21 mouse cellular contexts compared by ENCODE assay signal in the genomic region with DNA sequence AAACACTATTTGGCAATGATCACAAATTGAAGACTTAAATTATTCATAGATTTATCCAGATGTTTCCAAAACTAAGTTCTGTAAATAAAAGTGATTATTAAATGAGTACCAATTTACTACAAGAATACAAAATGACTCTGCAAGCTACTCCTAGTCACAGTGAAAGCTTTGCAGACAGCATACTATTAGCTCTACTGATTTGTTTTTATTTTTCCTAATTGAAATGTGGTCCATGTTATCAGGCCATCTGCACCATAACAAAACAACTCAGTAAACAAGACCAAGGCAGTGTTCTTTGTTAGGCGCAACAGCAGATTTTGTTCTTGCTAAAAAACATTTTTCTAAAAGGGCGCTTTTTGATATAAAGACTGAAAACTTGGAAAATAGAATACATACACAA.
A peak's percentile ranks its signal among the peaks of the same experiment; 100 is the strongest.
DNase-seq lines count a peak whose midpoint lies in the region; ATAC-seq and TF ChIP-seq lines count a peak whose summit lies in the region.
"Had no signal": no experiment of that assay in that cellular context is flagged by ENCODE, and none has a peak within 500 bp of the region (broad histone marks: within the 10 kb centered on the region; RNA-seq: fewer than 3 reads in every experiment).

No protein-coding gene starts in this region.

- H3K36me3 ChIP-seq in forebrain, embryonic 14.5 days (ENCODE audit: control insufficient read depth, insufficient read depth, low read length) = no peaks in the 10 kb centered on the region
- peaks cover 10% of the 10 kb centered on the region for H3K36me3 ChIP-seq in forebrain, embryonic 10.5 days (replicated peaks)
- no peaks in the 10 kb centered on the region for H3K36me3 ChIP-seq in forebrain, embryonic 16.5 days (ENCODE audit: control insufficient read depth, insufficient read depth)
- no peaks in the 10 kb centered on the region for H3K36me3 ChIP-seq in forebrain, embryonic 12.5 days (replicated peaks)

- H3K9ac ChIP-seq in forebrain, embryonic 14.5 days (ENCODE audit: low read length) = no peak overlapping the region
- H3K9ac ChIP-seq in forebrain, embryonic 16.5 days (replicated peaks; ENCODE audit: low read depth, low read length) = no peak overlapping the region
- no peak overlapping the region for H3K9ac ChIP-seq in forebrain, embryonic 12.5 days

- H3K4me3 ChIP-seq in forebrain, embryonic 14.5 days (ENCODE audit: low read depth, low read length) = no peak overlapping the region
- no peak overlapping the region for H3K4me3 ChIP-seq in forebrain, embryonic 10.5 days
- H3K4me3 ChIP-seq in forebrain, embryonic 16.5 days (replicated peaks; ENCODE audit: low read length) = no peak overlapping the region
- no peak overlapping the region for H3K4me3 ChIP-seq in forebrain, embryonic 12.5 days (replicated peaks)
- no peak overlapping the region for H3K4me3 ChIP-seq in cerebellum, adult 2 months (replicated peaks; ENCODE audit: insufficient read depth, low read depth, low read length)

- no peak for TF ChIP-seq POLR2A in brain, embryonic 14.5 days (IDR thresholded peaks at IDR 0.05; ENCODE audit: borderline replicate concordance, extremely low read depth, insufficient read depth, insufficient read length, poor library complexity, severe bottlenecking)
- no peak for TF ChIP-seq POLR2A in cerebellum, adult 2 months (IDR thresholded peaks at IDR 0.05; ENCODE audit: borderline replicate concordance, insufficient read depth, low read length)

- H3K27ac ChIP-seq in forebrain, embryonic 14.5 days (ENCODE audit: low read depth, low read length) = no peak overlapping the region
- no peak overlapping the region for H3K27ac ChIP-seq in forebrain, embryonic 10.5 days
- no peak overlapping the region for H3K27ac ChIP-seq in forebrain, embryonic 16.5 days (ENCODE audit: low read length)
- no peak overlapping the region for H3K27ac ChIP-seq in forebrain, embryonic 12.5 days
- no peak overlapping the region for H3K27ac ChIP-seq in cerebellum, adult 2 months (ENCODE audit: insufficient read depth, low read length)

- no peak overlapping the region for H3K4me2 ChIP-seq in forebrain, embryonic 14.5 days (ENCODE audit: low read length)
- no peak overlapping the region for H3K4me2 ChIP-seq in forebrain, embryonic 16.5 days (ENCODE audit: low read length)
- H3K4me2 ChIP-seq in forebrain, embryonic 12.5 days = no peak overlapping the region

- peak; percentile 23 for DNase-seq in forebrain, embryonic 14.5 days (ENCODE audit: low spot score)
- DNase-seq in forebrain, embryonic 10.5 days (ENCODE audit: extremely low spot score, low spot score) = no peak
- peak; percentile 23 for DNase-seq in brain, embryonic 14.5 days (ENCODE audit: low read depth)
- no peak for DNase-seq in cerebellum, adult 2 months
- DNase-seq: adrenal gland, adult 2 months; adrenal gland, adult 8-10 months; adrenal gland, postnatal 10 days; adrenal gland, postnatal 14 days; adrenal gland, postnatal 25 days; adrenal gland, postnatal 36 days; B cell, adult 2 months; cerebellum, adult 11 months; cerebellum, adult 11-12 months; cerebellum, adult 18-20 months; cerebellum, adult 8-10 months had no signal

- peak; percentile 57; the same call in 1 of the 2 replicates for ATAC-seq in forebrain, embryonic 14.5 days
- ATAC-seq in forebrain, embryonic 16.5 days = peak; percentile 71
- no peak for ATAC-seq in forebrain, embryonic 12.5 days (ENCODE audit: low FRiP score)
- ATAC-seq: activated CD4-positive, CD25-positive, alpha-beta regulatory T cell, adult 4 months; CD4-positive, CD25-positive, alpha-beta regulatory T cell, adult 4 months; Patski had no signal

- H3K4me1 ChIP-seq in forebrain, embryonic 14.5 days (ENCODE audit: control insufficient read depth, insufficient read depth, low read length) = no peaks in the 10 kb centered on the region
- no peaks in the 10 kb centered on the region for H3K4me1 ChIP-seq in forebrain, embryonic 10.5 days
- no peaks in the 10 kb centered on the region for H3K4me1 ChIP-seq in forebrain, embryonic 16.5 days (replicated peaks; ENCODE audit: control insufficient read depth, insufficient read depth, low read length)
- H3K4me1 ChIP-seq in forebrain, embryonic 12.5 days = no peaks in the 10 kb centered on the region
- no peaks in the 10 kb centered on the region for H3K4me1 ChIP-seq in cerebellum, adult 2 months (ENCODE audit: control insufficient read depth, insufficient read depth, low read length)

- WGBS in forebrain, embryonic 14.5 days = 93% methylated on average over 2 of the region's 2 CpGs
- WGBS in forebrain, embryonic 10.5 days = 96% methylated on average over 2 of the region's 2 CpGs
- 82% methylated on average over 2 of the region's 2 CpGs for WGBS in forebrain, embryonic 16.5 days
- WGBS in forebrain, embryonic 12.5 days = 94% methylated on average over 2 of the region's 2 CpGs
- 91% methylated on average over 2 of the region's 2 CpGs for WGBS in cerebellum, adult 2 months

- H3K9me3 ChIP-seq in forebrain, embryonic 14.5 days (replicated peaks; ENCODE audit: control insufficient read depth, low read length) = no peaks in the 10 kb centered on the region
- peaks cover 17% of the 10 kb centered on the region for H3K9me3 ChIP-seq in forebrain, embryonic 10.5 days
- H3K9me3 ChIP-seq in forebrain, embryonic 16.5 days (ENCODE audit: control insufficient read depth, low read length) = no peaks in the 10 kb centered on the region
- no peaks in the 10 kb centered on the region for H3K9me3 ChIP-seq in forebrain, embryonic 12.5 days

- H3K27me3 ChIP-seq in forebrain, embryonic 14.5 days (replicated peaks; ENCODE audit: control insufficient read depth, insufficient read depth, low read length) = no peaks in the 10 kb centered on the region
- no peaks in the 10 kb centered on the region for H3K27me3 ChIP-seq in forebrain, embryonic 10.5 days (ENCODE audit: poor library complexity, severe bottlenecking)
- no peaks in the 10 kb centered on the region for H3K27me3 ChIP-seq in forebrain, embryonic 16.5 days (replicated peaks; ENCODE audit: control insufficient read depth, insufficient read depth, low read length)
- no peaks in the 10 kb centered on the region for H3K27me3 ChIP-seq in forebrain, embryonic 12.5 days
- H3K27me3 ChIP-seq in cerebellum, adult 2 months (ENCODE audit: control insufficient read depth, insufficient read depth, low read length) = no peaks in the 10 kb centered on the region
- H3K27me3 ChIP-seq: CH12.LX, Patski had no signal

- no peak for TF ChIP-seq CTCF in brain, embryonic 14.5 days (IDR thresholded peaks at IDR 0.05; ENCODE audit: borderline replicate concordance, extremely low read depth, insufficient read depth, insufficient read length)
- TF ChIP-seq CTCF in cerebellum, adult 2 months (IDR thresholded peaks at IDR 0.05; ENCODE audit: borderline replicate concordance, insufficient read depth, low read depth, low read length) = no peak

Comparison
In these comparisons a context has a peak if more than half of its experiments do, and no peak if none do; other contexts are left out.
1. DNase-seq: peak in forebrain, embryonic 14.5 days (single experiment) and brain, embryonic 14.5 days (single experiment); none in forebrain, embryonic 10.5 days (single experiment) and cerebellum, adult 2 months (0 of 2).